Mouse (Mus musculus) ES-Bruce4 (cell line): ENCODE data around the gene Akt1s1.

Experiments used
- EP300 ChIP-seq: IDR thresholded peaks from 2 replicates; pipeline ENCODE4 v1.6.1; 2011; ENCODE audit warnings: low read depth, low read length; ENCODE audit not compliant: insufficient read depth
- POLR2A ChIP-seq: IDR thresholded peaks from one replicate; pipeline ENCODE4 v1.8.1; 2011; ENCODE audit warnings: low read length; ENCODE audit not compliant: insufficient read depth

- TF ChIP-seq EP300 (no peak), POLR2A (no peak)
Measured at GRCm38 (mm10) chr7:44870614-44871013, 21.8 kb downstream of the Akt1s1 start.
